Mouse (Mus musculus): ENCODE data around the gene Arl15. TPM values are rescaled to one million over a fixed set of nuclear protein-coding genes. Genes with fewer than 3 reads are reported as not detected.

Gene Arl15
- polyA plus RNA-seq, 1 experiment from 2014 or later = 3.7 TPM

GRCm38 (mm10) chr13:114188801-114189200, 394.5 kb downstream of the Arl15 start:
- 89% methylated on average over 7 of the region's 7 CpGs for WGBS
- H3K36me3 ChIP-seq (ENCODE audit: control insufficient read depth, insufficient read depth, low read length) = no peaks in the 10 kb centered on the region
- TF ChIP-seq EP300 (optimal IDR thresholded peaks at IDR 0.05) (no peak), CTCF (IDR thresholded peaks at IDR 0.05; ENCODE audit: low read depth) (no peak)
- no peak overlapping the region for H3K9ac ChIP-seq (ENCODE audit: low read length)
- H3K4me3 ChIP-seq (ENCODE audit: low read depth, low read length) = no peak overlapping the region
- no peak for ATAC-seq (ENCODE audit: low FRiP score, low TSS enrichment)
- no peaks in the 10 kb centered on the region for H3K27me3 ChIP-seq (ENCODE audit: control insufficient read depth, insufficient read depth, low read length)
- no peaks in the 10 kb centered on the region for H3K4me1 ChIP-seq (replicated peaks; ENCODE audit: control insufficient read depth, insufficient read depth)
- no peak overlapping the region for H3K27ac ChIP-seq (replicated peaks)
- no peaks in the 10 kb centered on the region for H3K9me3 ChIP-seq (ENCODE audit: control insufficient read depth, low read length)
- H3K4me2 ChIP-seq (replicated peaks; ENCODE audit: low read depth) = no peak overlapping the region
- DNase-seq (ENCODE audit: low spot score) = no peak

- Histone ChIP-seq H3K27ac (replicated peaks) (no peak overlapping the region), H3K4me1 (replicated peaks; ENCODE audit: control insufficient read depth, insufficient read depth) (no peaks in the 10 kb centered on the region), H3K4me2 (replicated peaks; ENCODE audit: low read depth) (no peak overlapping the region), H3K4me3 (ENCODE audit: low read depth, low read length) (no peak overlapping the region), H3K27me3 (ENCODE audit: control insufficient read depth, insufficient read depth, low read length) (no peaks in the 10 kb centered on the region), H3K36me3 (ENCODE audit: control insufficient read depth, insufficient read depth, low read length) (no peaks in the 10 kb centered on the region), H3K9ac (ENCODE audit: low read length) (no peak overlapping the region), H3K9me3 (ENCODE audit: control insufficient read depth, low read length) (no peaks in the 10 kb centered on the region)
- TF ChIP-seq CTCF (IDR thresholded peaks at IDR 0.05; ENCODE audit: low read depth) = no peak
- no peak for TF ChIP-seq EP300 (optimal IDR thresholded peaks at IDR 0.05)
- ATAC-seq (ENCODE audit: low FRiP score, low TSS enrichment) (no peak), DNase-seq (ENCODE audit: low spot score) (no peak)
- WGBS = 84% methylated on average over 6 of the region's 6 CpGs
Measured at GRCm38 (mm10) chr13:114189441-114189840, 395.1 kb downstream of the Arl15 start.

GRCm38 (mm10) chr13:114190898-114191297, 396.6 kb downstream of the Arl15 start:
- no peak for DNase-seq (ENCODE audit: low spot score)
- Histone ChIP-seq H3K4me3 (ENCODE audit: low read depth, low read length) (no peak overlapping the region), H3K9me3 (ENCODE audit: control insufficient read depth, low read length) (no peaks in the 10 kb centered on the region), H3K4me2 (replicated peaks; ENCODE audit: low read depth) (no peak overlapping the region), H3K36me3 (ENCODE audit: control insufficient read depth, insufficient read depth, low read length) (no peaks in the 10 kb centered on the region), H3K27ac (replicated peaks) (no peak overlapping the region; the same call in 1 of the 2 replicates), H3K9ac (ENCODE audit: low read length) (no peak overlapping the region), H3K4me1 (replicated peaks; ENCODE audit: control insufficient read depth, insufficient read depth) (no peaks in the 10 kb centered on the region), H3K27me3 (ENCODE audit: control insufficient read depth, insufficient read depth, low read length) (no peaks in the 10 kb centered on the region)
- WGBS = 66% methylated on average over 10 of the region's 10 CpGs
- ATAC-seq (ENCODE audit: low FRiP score, low TSS enrichment) = peak; percentile 61; the same call in 1 of the 2 replicates
- TF ChIP-seq EP300 (optimal IDR thresholded peaks at IDR 0.05) = no peak
- TF ChIP-seq CTCF (IDR thresholded peaks at IDR 0.05; ENCODE audit: low read depth) = no peak

GRCm38 (mm10) chr13:114198252-114198799, 404.0 kb downstream of the Arl15 start:
- H3K36me3 ChIP-seq (ENCODE audit: control insufficient read depth, insufficient read depth, low read length) = no peaks in the 10 kb centered on the region
- H3K9me3 ChIP-seq (ENCODE audit: control insufficient read depth, low read length) = no peaks in the 10 kb centered on the region
- TF ChIP-seq CTCF (IDR thresholded peaks at IDR 0.05; ENCODE audit: low read depth) (no peak), EP300 (optimal IDR thresholded peaks at IDR 0.05) (no peak)
- H3K27ac ChIP-seq (replicated peaks) = no peak overlapping the region
- no peaks in the 10 kb centered on the region for H3K4me1 ChIP-seq (replicated peaks; ENCODE audit: control insufficient read depth, insufficient read depth)
- no peak overlapping the region for H3K4me2 ChIP-seq (replicated peaks; ENCODE audit: low read depth)
- no peak for DNase-seq (ENCODE audit: low spot score)
- WGBS = 84% methylated on average over 9 of the region's 10 CpGs
- H3K27me3 ChIP-seq (ENCODE audit: control insufficient read depth, insufficient read depth, low read length) = no peaks in the 10 kb centered on the region
- no peak for ATAC-seq (ENCODE audit: low FRiP score, low TSS enrichment)
- no peak overlapping the region for H3K4me3 ChIP-seq (ENCODE audit: low read depth, low read length)
- no peak overlapping the region for H3K9ac ChIP-seq (ENCODE audit: low read length)

- no peak for DNase-seq (ENCODE audit: low spot score)
- 83% methylated on average over 6 of the region's 6 CpGs for WGBS
Measured at GRCm38 (mm10) chr13:114199746-114200145, 405.4 kb downstream of the Arl15 start.

GRCm38 (mm10) chr13:114200545-114200944, 406.2 kb downstream of the Arl15 start:
- DNase-seq (ENCODE audit: low spot score) (no peak), ATAC-seq (ENCODE audit: low FRiP score, low TSS enrichment) (peak; percentile 53; the same call in 1 of the 2 replicates)
- WGBS = 55% methylated on average over 7 of the region's 7 CpGs
- TF ChIP-seq CTCF (IDR thresholded peaks at IDR 0.05; ENCODE audit: low read depth) = no peak
- TF ChIP-seq EP300 (optimal IDR thresholded peaks at IDR 0.05) = no peak
- Histone ChIP-seq H3K4me1 (replicated peaks; ENCODE audit: control insufficient read depth, insufficient read depth) (no peaks in the 10 kb centered on the region), H3K9me3 (ENCODE audit: control insufficient read depth, low read length) (no peaks in the 10 kb centered on the region), H3K4me3 (ENCODE audit: low read depth, low read length) (no peak overlapping the region), H3K36me3 (ENCODE audit: control insufficient read depth, insufficient read depth, low read length) (no peaks in the 10 kb centered on the region), H3K9ac (ENCODE audit: low read length) (no peak overlapping the region), H3K27ac (replicated peaks) (peak overlapping the region; percentile 30; the same call in 1 of the 2 replicates), H3K27me3 (ENCODE audit: control insufficient read depth, insufficient read depth, low read length) (no peaks in the 10 kb centered on the region), H3K4me2 (replicated peaks; ENCODE audit: low read depth) (no peak overlapping the region)

More at GRCm38 (mm10) chr13:114199746-114200145, 405.4 kb downstream of the Arl15 start:
- H3K27ac ChIP-seq (replicated peaks) = no peak overlapping the region
- no peak for TF ChIP-seq CTCF (IDR thresholded peaks at IDR 0.05; ENCODE audit: low read depth)
- TF ChIP-seq EP300 (optimal IDR thresholded peaks at IDR 0.05) = no peak
- no peak for ATAC-seq (ENCODE audit: low FRiP score, low TSS enrichment)
- H3K4me1 ChIP-seq (replicated peaks; ENCODE audit: control insufficient read depth, insufficient read depth) = no peaks in the 10 kb centered on the region
- no peaks in the 10 kb centered on the region for H3K9me3 ChIP-seq (ENCODE audit: control insufficient read depth, low read length)
- no peak overlapping the region for H3K4me2 ChIP-seq (replicated peaks; ENCODE audit: low read depth)
- no peaks in the 10 kb centered on the region for H3K27me3 ChIP-seq (ENCODE audit: control insufficient read depth, insufficient read depth, low read length)
- no peak overlapping the region for H3K4me3 ChIP-seq (ENCODE audit: low read depth, low read length)
- H3K9ac ChIP-seq (ENCODE audit: low read length) = no peak overlapping the region
- H3K36me3 ChIP-seq (ENCODE audit: control insufficient read depth, insufficient read depth, low read length) = no peaks in the 10 kb centered on the region
